Mouse (Mus musculus) heart, embryonic 14.5 days (tissue): ENCODE measurements around the gene Fgfr2. TPM values are rescaled to one million over a fixed set of nuclear protein-coding genes. Genes with fewer than 3 reads are reported as not detected.

Experiments
- ATAC-seq: fragments of 200-750 bp; cut with Nextera tagmentation; 2 replicates; pipeline ENCODE4 v1.8.0; 2017; ENCODE audit warnings: low read depth, moderate TSS enrichment; ENCODE audit not compliant: insufficient number of reproducible peaks, insufficient read depth, low FRiP score
- H3K27ac ChIP-seq, 2 experiments: fragments of 200-500 bp in 1 of 2; fragments of 300-500 bp in 1 of 2; sonication (generic) in 1 of 2; replicated peaks in 1 of 2; 2 replicates each; pipeline ENCODE4 v1.5.1; 2012 to 2014; ENCODE audit warnings: low read depth in 2 of 2, low read length in 2 of 2, control low read depth in 1 of 2, mild to moderate bottlenecking in 1 of 2, mixed read lengths in 1 of 2; ENCODE audit not compliant: control insufficient read depth in 1 of 2, insufficient read depth in 1 of 2
- H3K27me3 ChIP-seq: fragments of 300-500 bp; sonication (generic); 2 replicates; pipeline ENCODE4 v1.6.1; 2014; ENCODE audit warnings: mild to moderate bottlenecking, low read length, control low read depth; ENCODE audit not compliant: control insufficient read depth, insufficient read depth
- H3K36me3 ChIP-seq: fragments of 300-500 bp; sonication (generic); 2 replicates; pipeline ENCODE4 v1.6.1; 2014; ENCODE audit warnings: mild to moderate bottlenecking, control low read depth, low read length, mixed read lengths; ENCODE audit not compliant: control insufficient read depth, insufficient read depth
- H3K4me1 ChIP-seq, 2 experiments: fragments of 200-500 bp in 1 of 2; fragments of 300-500 bp in 1 of 2; sonication (generic) in 1 of 2; 2 replicates each; pipeline ENCODE4 v1.6.1; 2012 to 2014; ENCODE audit warnings: low read length in 2 of 2, control low read depth in 1 of 2, mixed read lengths in 1 of 2; ENCODE audit not compliant: control insufficient read depth in 2 of 2, insufficient read depth in 2 of 2
- H3K4me2 ChIP-seq: fragments of 300-500 bp; sonication (generic); 2 replicates; pipeline ENCODE4 v1.6.1; 2014; ENCODE audit warnings: mild to moderate bottlenecking, low read length
- H3K4me3 ChIP-seq, 2 experiments: fragments of 200-500 bp in 1 of 2; fragments of 300-500 bp in 1 of 2; sonication (generic) in 1 of 2; 2 replicates each; pipeline ENCODE4 v1.5.1; 2012 to 2014; ENCODE audit warnings: low read length in 2 of 2, mild to moderate bottlenecking in 2 of 2, control low read depth in 1 of 2, low read depth in 1 of 2, moderate library complexity in 1 of 2; ENCODE audit not compliant: control insufficient read depth in 1 of 2, insufficient read depth in 1 of 2
- H3K9ac ChIP-seq: fragments of 300-500 bp; sonication (generic); 2 replicates; pipeline ENCODE4 v1.6.1; 2014; ENCODE audit warnings: mild to moderate bottlenecking, low read length
- H3K9me3 ChIP-seq: fragments of 300-500 bp; sonication (generic); 2 replicates; pipeline ENCODE4 v1.6.1; 2016; ENCODE audit warnings: low read length, control low read depth; ENCODE audit not compliant: control insufficient read depth
- WGBS: fragments of 180-500 bp; shearing (Covaris S2); extraction: QIAGEN DNeasy Blood & Tissue Kit; methylation state at CpG from one replicate; pipeline ENCODE4 v1.1.7; 2014; 5-methylcytosine and 5-hydroxymethylcytosine counted together
- polyA plus RNA-seq: library from polyadenylated mRNA; unstranded; fragments of >200 nt; fragmentation: Nextera tagmentation; extraction: Ambion mirVana; gene quantifications from 2 replicates; pipeline ENCODE4 v1.2.1, GENCODE M21; 2014

The Fgfr2 gene
- polyA plus RNA-seq, 1 experiment from 2014 or later, result 22.4 TPM

GRCm38 (mm10) chr7:133066776-133067175 is 56.4 kb downstream of the Fgfr2 start:
- peaks cover 28 to 62% of the 10 kb centered on the region in 2 experiments for H3K4me1 ChIP-seq
- peak overlapping the region in 1 of 2 experiments; percentile 79; a peak in 3 of 4 replicates for H3K27ac ChIP-seq

GRCm38 (mm10) chr7:133062055-133062454 is 61.1 kb downstream of the Fgfr2 start:
- 76% methylated on average over 3 of the region's 3 CpGs for WGBS
- no peaks in the 10 kb centered on the region for H3K9me3 ChIP-seq
- peaks cover 20% of the 10 kb centered on the region for H3K36me3 ChIP-seq
- no peaks in the 10 kb centered on the region for H3K27me3 ChIP-seq
- no peak for ATAC-seq
- H3K4me2 ChIP-seq, result no peak overlapping the region
- peaks cover 37 to 68% of the 10 kb centered on the region in 2 experiments for H3K4me1 ChIP-seq
- no peak overlapping the region for H3K9ac ChIP-seq
- no peak overlapping the region for H3K27ac ChIP-seq
- no peak overlapping the region for H3K4me3 ChIP-seq

More at GRCm38 (mm10) chr7:133066776-133067175, 56.4 kb downstream of the Fgfr2 start:
- Histone ChIP-seq H3K9me3 (no peaks in the 10 kb centered on the region), H3K27me3 (no peaks in the 10 kb centered on the region), H3K9ac (no peak overlapping the region), H3K4me3 (no peak overlapping the region), H3K4me2 (no peak overlapping the region), H3K36me3 (peaks cover 39% of the 10 kb centered on the region)
- 0 out of 2 replicates have a peak, but pooled peaks have one; percentile 24 for ATAC-seq
- WGBS, result 46% methylated on average over 6 of the region's 6 CpGs

- ATAC-seq, result no peak
- 80% methylated on average over 6 of the region's 6 CpGs for WGBS
- peaks cover 32 to 58% of the 10 kb centered on the region in 2 experiments for H3K4me1 ChIP-seq
These were observed 63.0 kb downstream of the Fgfr2 start for GRCm38 (mm10) chr7:133060170-133060569.

DNA sequence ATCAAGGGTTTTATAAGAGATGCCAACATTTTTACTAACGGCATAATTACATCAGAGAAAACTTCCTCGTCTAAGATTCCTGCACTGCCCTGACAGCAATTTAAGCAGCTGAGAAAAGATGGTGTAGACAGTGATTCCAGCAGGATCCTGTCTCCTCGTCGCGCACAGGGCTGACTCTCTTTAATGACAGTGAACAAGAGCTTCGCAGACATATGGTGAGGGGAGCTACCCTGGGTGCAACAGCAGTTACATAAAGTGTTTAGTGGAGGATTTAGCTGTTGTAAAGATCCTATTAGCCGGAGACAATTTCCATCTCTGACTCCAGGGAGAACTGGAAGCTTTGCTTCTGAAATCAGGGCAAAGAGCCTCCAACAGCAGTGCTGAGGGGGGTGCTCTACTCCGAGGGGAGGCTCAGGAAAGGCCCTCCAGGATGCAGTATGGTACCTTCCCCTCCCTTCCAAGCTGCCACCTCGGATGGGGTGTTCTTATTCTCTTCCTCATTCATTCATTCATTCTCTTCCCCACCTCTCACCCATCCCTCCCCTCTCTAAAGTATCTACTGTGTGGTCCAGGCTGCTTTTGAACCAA is 63.5 kb downstream of the Fgfr2 start:
- Histone ChIP-seq H3K4me1 (peaks cover 32 to 59% of the 10 kb centered on the region in 2 experiments), H3K9me3 (no peaks in the 10 kb centered on the region), H3K27ac (peak overlapping the region; percentile 87 to 91), H3K36me3 (peaks cover 6% of the 10 kb centered on the region), H3K4me3 (no peak overlapping the region), H3K27me3 (no peaks in the 10 kb centered on the region), H3K4me2 (no peak overlapping the region), H3K9ac (peak overlapping the region; percentile 22; the same call in 1 of the 2 replicates)
- 54% methylated on average over 9 of the region's 9 CpGs for WGBS
- no peak for ATAC-seq

More at GRCm38 (mm10) chr7:133060170-133060569, 63.0 kb downstream of the Fgfr2 start:
- no peak overlapping the region for H3K4me2 ChIP-seq
- H3K27me3 ChIP-seq, result no peaks in the 10 kb centered on the region
- H3K4me3 ChIP-seq, result no peak overlapping the region
- H3K9me3 ChIP-seq, result no peaks in the 10 kb centered on the region
- no peak overlapping the region for H3K9ac ChIP-seq
- H3K36me3 ChIP-seq, result peaks cover 11% of the 10 kb centered on the region
- 0 out of 4 replicates have a peak overlapping the region, but pooled peaks of 1 of the 2 experiments have one; percentile 87 for H3K27ac ChIP-seq

GRCm38 (mm10) chr7:133059150-133059509 is 64.0 kb downstream of the Fgfr2 start:
- peak overlapping the region; percentile 22; the same call in 1 of the 2 replicates for H3K9ac ChIP-seq
- 24% methylated on average over 6 of the region's 6 CpGs for WGBS
- ATAC-seq, result peak; percentile 15; the same call in 1 of the 2 replicates
- H3K9me3 ChIP-seq, result no peaks in the 10 kb centered on the region
- peak overlapping the region; percentile 48 for H3K4me2 ChIP-seq
- peak overlapping the region; percentile 87 to 91 for H3K27ac ChIP-seq
- no peak overlapping the region for H3K4me3 ChIP-seq
- H3K27me3 ChIP-seq, result no peaks in the 10 kb centered on the region
- peaks cover 1% of the 10 kb centered on the region for H3K36me3 ChIP-seq
- peaks cover 32 to 59% of the 10 kb centered on the region in 2 experiments for H3K4me1 ChIP-seq

DNA sequence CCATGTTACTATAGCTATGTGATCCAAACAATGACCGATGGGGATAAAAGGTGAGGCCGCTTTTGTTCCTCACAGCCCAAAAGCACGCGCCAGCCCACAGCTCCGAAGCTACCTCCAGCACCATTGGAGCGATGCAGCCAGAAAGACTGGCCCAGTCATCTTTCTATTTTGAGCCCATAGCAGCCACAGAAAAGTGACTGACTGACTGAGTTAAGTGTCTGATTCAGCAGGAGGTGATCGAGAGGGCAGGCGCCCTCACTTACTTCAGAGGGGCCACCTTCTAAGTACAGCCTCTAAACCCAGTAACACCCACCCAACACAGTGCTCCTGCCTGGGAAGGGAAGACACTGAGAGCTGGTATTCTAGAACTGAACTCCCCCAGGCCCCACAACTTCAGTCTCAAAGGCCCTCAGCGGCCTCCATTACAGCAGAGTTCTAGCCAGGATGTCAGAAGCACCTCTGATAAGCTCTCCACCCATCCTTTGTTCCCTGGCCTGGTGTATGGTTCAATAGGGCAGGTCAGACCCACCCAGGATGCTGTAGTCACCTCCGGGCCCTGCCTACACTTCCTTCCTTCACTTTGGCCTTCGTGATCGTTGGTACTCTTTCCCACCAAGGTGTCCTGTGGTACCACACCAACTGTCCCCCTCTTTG is 64.5 kb downstream of the Fgfr2 start:
- no peak overlapping the region for H3K4me3 ChIP-seq
- no peaks in the 10 kb centered on the region for H3K36me3 ChIP-seq
- no peaks in the 10 kb centered on the region for H3K9me3 ChIP-seq
- peaks cover 34 to 61% of the 10 kb centered on the region in 2 experiments for H3K4me1 ChIP-seq
- WGBS, result 33% methylated on average over 12 of the region's 12 CpGs
- H3K4me2 ChIP-seq, result peak overlapping the region; percentile 48
- H3K27ac ChIP-seq, result peak overlapping the region; percentile 87 to 91
- ATAC-seq, result peak; percentile 56
- H3K27me3 ChIP-seq, result no peaks in the 10 kb centered on the region
- peak overlapping the region; percentile 22; the same call in 1 of the 2 replicates for H3K9ac ChIP-seq

GRCm38 (mm10) chr7:133056924-133057323 is 66.2 kb downstream of the Fgfr2 start:
- Histone ChIP-seq H3K27me3 (no peaks in the 10 kb centered on the region), H3K4me2 (no peak overlapping the region), H3K36me3 (0 out of 2 replicates have a peak, but pooled peaks cover 9% of the 10 kb centered on the region), H3K9ac (no peak overlapping the region), H3K4me1 (peaks cover 40 to 66% of the 10 kb centered on the region in 2 experiments), H3K27ac (no peak overlapping the region), H3K4me3 (no peak overlapping the region), H3K9me3 (no peaks in the 10 kb centered on the region)
- ATAC-seq, result no peak
- 90% methylated on average over 8 of the region's 8 CpGs for WGBS
